Mouse (Mus musculus) kidney, embryonic 16.5 days (tissue): ENCODE data around the gene Tchhl1. TPM values are rescaled to one million over a fixed set of nuclear protein-coding genes. Genes with fewer than 3 reads are reported as not detected.

Source experiments
- ATAC-seq: fragments of 200-750 bp; cut with Nextera tagmentation; 2 replicates; pipeline ENCODE4 v1.8.0; 2017; ENCODE audit warnings: moderate TSS enrichment; ENCODE audit not compliant: low FRiP score, low TSS enrichment
- H3K27ac ChIP-seq: fragments of 300-500 bp; sonication (generic); 2 replicates; pipeline ENCODE4 v1.5.1; 2014; ENCODE audit warnings: low read length
- H3K27me3 ChIP-seq: fragments of 300-500 bp; sonication (generic); 2 replicates; pipeline ENCODE4 v1.6.1; 2014; ENCODE audit warnings: low read length, control low read depth, mixed read lengths; ENCODE audit not compliant: insufficient read depth
- H3K36me3 ChIP-seq: fragments of 300-500 bp; sonication (generic); 2 replicates; pipeline ENCODE4 v1.6.1; 2014; ENCODE audit warnings: low read length, control low read depth, mixed read lengths; ENCODE audit not compliant: insufficient read depth
- H3K4me1 ChIP-seq: fragments of 300-500 bp; sonication (generic); 2 replicates; pipeline ENCODE4 v1.6.1; 2014; ENCODE audit warnings: low read length, control low read depth, mixed read lengths; ENCODE audit not compliant: insufficient read depth
- H3K4me2 ChIP-seq: fragments of 300-500 bp; sonication (generic); replicated peaks from 2 replicates; pipeline ENCODE4 v1.6.1; 2014; ENCODE audit warnings: low read depth, low read length
- H3K4me3 ChIP-seq: fragments of 300-500 bp; sonication (generic); 2 replicates; pipeline ENCODE4 v1.5.1; 2014; ENCODE audit warnings: mild to moderate bottlenecking, low read length
- H3K9ac ChIP-seq: fragments of 300-500 bp; sonication (generic); replicated peaks from 2 replicates; pipeline ENCODE4 v1.6.1; 2014; ENCODE audit warnings: low read length
- H3K9me3 ChIP-seq: fragments of 300-500 bp; sonication (generic); 2 replicates; pipeline ENCODE4 v1.6.1; 2016; ENCODE audit warnings: low read length, control low read depth
- WGBS: fragments of 180-500 bp; shearing (Covaris S2); extraction: QIAGEN DNeasy Blood & Tissue Kit; methylation state at CpG from one replicate; pipeline ENCODE4 v1.1.7; 2014; 5-methylcytosine and 5-hydroxymethylcytosine counted together
- microRNA-seq: library from miRNA; unstranded; fragments of <30 nt; microRNA quantifications from one replicate; pipeline ENCODE4, GENCODE M21; 2016
- polyA plus RNA-seq: library from polyadenylated mRNA; unstranded; fragments of >200 nt; fragmentation: Nextera tagmentation; extraction: Ambion mirVana; gene quantifications from 2 replicates; pipeline ENCODE4 v1.2.1, GENCODE M21; 2015

Gene Tchhl1
- polyA plus RNA-seq, 1 experiment from 2014 or later: 0.64 TPM

DNA sequence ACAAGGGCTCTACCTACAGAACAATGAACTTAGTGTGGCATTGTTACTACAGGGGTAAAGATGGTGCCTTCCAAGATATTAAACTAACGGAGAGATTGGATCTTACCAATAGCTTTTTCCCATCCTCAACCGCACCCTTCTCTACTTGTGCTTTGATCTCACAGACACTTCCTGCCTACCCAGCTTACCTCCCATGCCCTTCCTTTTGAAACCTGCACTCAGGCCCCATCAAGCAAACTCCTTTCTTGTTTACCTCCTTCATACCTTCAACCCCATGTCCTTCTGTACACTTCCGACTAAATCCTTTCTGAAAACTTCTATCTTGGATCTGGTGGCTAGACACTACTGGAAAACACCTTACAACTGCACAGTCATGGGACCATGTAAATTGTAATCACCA lies 46.1 kb downstream of the Tchhl1 start:
- WGBS: 88% methylated on average over 3 of the region's 3 CpGs
- Histone ChIP-seq H3K27ac (no peak overlapping the region), H3K4me2 (no peak overlapping the region), H3K4me3 (no peak overlapping the region), H3K27me3 (no peaks in the 10 kb centered on the region), H3K9ac (no peak overlapping the region), H3K9me3 (no peaks in the 10 kb centered on the region), H3K36me3 (no peaks in the 10 kb centered on the region), H3K4me1 (no peaks in the 10 kb centered on the region)
- no peak for ATAC-seq

DNA sequence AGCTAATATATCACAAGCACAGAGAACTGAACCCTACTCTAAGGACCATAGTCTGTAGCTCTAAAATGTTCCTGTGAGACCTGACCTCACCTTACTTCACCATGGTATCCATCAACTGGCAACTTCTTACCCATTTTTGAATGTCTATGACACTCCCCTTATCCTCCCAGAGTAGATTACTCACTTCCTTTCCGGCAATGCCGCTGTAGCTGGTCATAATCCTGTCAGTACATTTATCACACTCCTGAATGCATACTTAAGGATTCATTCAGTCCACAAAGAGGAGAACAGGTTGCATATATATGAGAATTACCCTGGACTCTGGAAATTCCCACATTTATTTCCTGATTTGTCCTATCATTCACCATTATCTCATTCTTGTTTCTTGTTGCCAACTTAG lies 48.8 kb downstream of the Tchhl1 start:
- Histone ChIP-seq H3K9me3 (no peaks in the 10 kb centered on the region), H3K4me2 (no peak overlapping the region), H3K4me1 (peaks cover 15% of the 10 kb centered on the region), H3K27ac (no peak overlapping the region), H3K4me3 (no peak overlapping the region), H3K36me3 (no peaks in the 10 kb centered on the region), H3K27me3 (no peaks in the 10 kb centered on the region), H3K9ac (no peak overlapping the region)
- no peak for ATAC-seq
- WGBS: 41% methylated on average over 2 of the region's 2 CpGs

GRCm38 (mm10) chr3:93519856-93520329 lies 51.3 kb downstream of the Tchhl1 start:
- WGBS: 48% methylated on average over 5 of the region's 5 CpGs
- H3K9me3 ChIP-seq: no peaks in the 10 kb centered on the region

GRCm38 (mm10) chr3:93520330-93521193 lies 52.0 kb downstream of the Tchhl1 start, which contains the start of gene S100a11:
Gene S100a11, plus strand, starts transcription at chr3:93520488.
- Histone ChIP-seq H3K27me3 (no peaks in the 10 kb centered on the region), H3K4me1 (peaks cover 23% of the 10 kb centered on the region), H3K4me2 (peak within 1 kb of the TSS; percentile 57), H3K36me3 (peaks cover 9% of the 10 kb centered on the region), H3K9me3 (no peaks in the 10 kb centered on the region), H3K4me3 (peak within 1 kb of the TSS; percentile 66), H3K27ac (peak within 1 kb of the TSS; percentile 95), H3K9ac (peak within 1 kb of the TSS; percentile 85)
- under 1% methylated on average over 38 of the region's 38 CpGs for WGBS
- ATAC-seq: peak; percentile 99

More at GRCm38 (mm10) chr3:93519856-93520329, 51.3 kb downstream of the Tchhl1 start:
- peak overlapping the region; percentile 57 for H3K4me2 ChIP-seq
- H3K27me3 ChIP-seq: no peaks in the 10 kb centered on the region
- H3K9ac ChIP-seq: peak overlapping the region; percentile 85
- H3K4me1 ChIP-seq: peaks cover 23% of the 10 kb centered on the region
- H3K36me3 ChIP-seq: peaks cover 9% of the 10 kb centered on the region
- peak; percentile 43 for ATAC-seq
- peak overlapping the region; percentile 95 for H3K27ac ChIP-seq
- peak overlapping the region; percentile 66 for H3K4me3 ChIP-seq

Small RNA genes lying within 50 kb of the gene (microRNA-seq; reads per million reads assigned to microRNA genes)
- gene Gm22752: not detected

Other genes starting within 250 kb of the Tchhl1 start
- gene Flg, start 195.2 kb upstream of the Tchhl1 start, polyA plus RNA-seq: 0.44 TPM in 2 replicates
- 0.04 and 0.07 TPM in 2 replicates for gene Hrnr, start 149.0 kb upstream of the Tchhl1 start, polyA plus RNA-seq
- 0.10 TPM in 1 of 2 replicates, not detected in the other for gene Rptn, start 75.1 kb upstream of the Tchhl1 start, polyA plus RNA-seq
- 5.7 and 6.7 TPM in 2 replicates for gene Tchh, start 26.4 kb upstream of the Tchhl1 start, polyA plus RNA-seq
- gene S100a11, start 51.7 kb downstream of the Tchhl1 start, polyA plus RNA-seq: 1,206 and 1,400 TPM in 2 replicates
- gene S100a10, start 86.3 kb downstream of the Tchhl1 start, polyA plus RNA-seq: 487 TPM in 2 replicates
- not detected in 2 replicates for gene Tdpoz2, start 183.9 kb downstream of the Tchhl1 start, polyA plus RNA-seq
- gene Tdpoz1, start 207.6 kb downstream of the Tchhl1 start, polyA plus RNA-seq: not detected in 2 replicates
- gene Gm37596, start 224.3 kb downstream of the Tchhl1 start, polyA plus RNA-seq: not detected in 2 replicates